Mouse (Mus musculus): ENCODE measurements around the gene Tcf7l2.

GRCm38 (mm10) chr19:55857328-55857727 lies 115.7 kb downstream of the Tcf7l2 start:
- TF ChIP-seq POLR2A (IDR thresholded peaks at IDR 0.05; ENCODE audit: low read depth, low read length) (no peak), CTCF (IDR thresholded peaks at IDR 0.05; ENCODE audit: extremely low read depth, insufficient read length, insufficient replicate concordance, low read depth, low read length) (no peak)
